Mouse (Mus musculus): Measurements from ENCODE around the gene Cflar.
"Not testable (repeated sequence)": the region's sequence is repeated elsewhere in the genome, so short reads cannot be mapped to it uniquely, and the experiment has no call there.

GRCm38 (mm10) chr1:58691718-58692117 lies 19.6 kb upstream of the Cflar start:
- TF ChIP-seq CTCF (IDR thresholded peaks at IDR 0.05; ENCODE audit: control insufficient read depth, insufficient read depth, insufficient replicate concordance, low read depth, low read length); POLR2A (IDR thresholded peaks at IDR 0.05; ENCODE audit: control insufficient read depth, low read depth, low read length): not testable (repeated sequence)
